Mouse (Mus musculus) retina, adult 2 months (tissue): ENCODE data around the gene Gldc.
"Not testable (repeated sequence)": the region's sequence is repeated elsewhere in the genome, so short reads cannot be mapped to it uniquely, and the experiment has no call there.

Experiments used
- DNase-seq: peaks from one replicate; pipeline ENCODE4 v3.0.0-alpha.2; 2012; ENCODE audit warnings: low read depth, low spot score

Gene Gldc

GRCm38 (mm10) chr19:30174919-30175571, at the start of gene Gldc:
Gldc (minus strand) TSS chr19:30175429.
- DNase-seq, result no peak

GRCm38 (mm10) chr19:30222593-30222992, 47.4 kb upstream of the Gldc start:
- not testable (repeated sequence) for DNase-seq

GRCm38 (mm10) chr19:30217335-30217734, 42.1 kb upstream of the Gldc start:
- DNase-seq, result peak; percentile 11

GRCm38 (mm10) chr19:30216186-30216585, 41.0 kb upstream of the Gldc start:
- DNase-seq, result no peak

- DNase-seq, result not testable (repeated sequence)
Observed at GRCm38 (mm10) chr19:30215736-30216135, 40.5 kb upstream of the Gldc start.

- DNase-seq, result no peak
Observed at GRCm38 (mm10) chr19:30214026-30214425, 38.8 kb upstream of the Gldc start.

- DNase-seq, result not testable (repeated sequence)
Observed at GRCm38 (mm10) chr19:30209006-30209405, 33.8 kb upstream of the Gldc start.

- no peak for DNase-seq
Observed at GRCm38 (mm10) chr19:30206981-30207380, 31.8 kb upstream of the Gldc start.

GRCm38 (mm10) chr19:30205874-30206273, 30.6 kb upstream of the Gldc start:
- DNase-seq, result no peak

GRCm38 (mm10) chr19:30205159-30205816, 30.1 kb upstream of the Gldc start:
- peak; percentile 23 for DNase-seq

GRCm38 (mm10) chr19:30202177-30202576, 26.9 kb upstream of the Gldc start:
- DNase-seq, result no peak

- no peak for DNase-seq
Observed at GRCm38 (mm10) chr19:30194999-30195398, 19.8 kb upstream of the Gldc start.

- DNase-seq, result no peak
Observed at GRCm38 (mm10) chr19:30187232-30187631, 12.0 kb upstream of the Gldc start.

GRCm38 (mm10) chr19:30185536-30185935, 10.3 kb upstream of the Gldc start:
- DNase-seq, result no peak

GRCm38 (mm10) chr19:30179979-30180378, 4.8 kb upstream of the Gldc start:
- DNase-seq, result no peak

- no peak for DNase-seq
Observed at GRCm38 (mm10) chr19:30174074-30174670, 1.1 kb downstream of the Gldc start.

GRCm38 (mm10) chr19:30171346-30172055, 3.7 kb downstream of the Gldc start:
- no peak for DNase-seq

- no peak for DNase-seq
Observed at GRCm38 (mm10) chr19:30170319-30170718, 4.9 kb downstream of the Gldc start.

GRCm38 (mm10) chr19:30166801-30167505, 8.3 kb downstream of the Gldc start:
- no peak for DNase-seq

GRCm38 (mm10) chr19:30164228-30164627, 11.0 kb downstream of the Gldc start:
- no peak for DNase-seq

- no peak for DNase-seq
Observed at GRCm38 (mm10) chr19:30162808-30163207, 12.4 kb downstream of the Gldc start.

GRCm38 (mm10) chr19:30160021-30160420, 15.2 kb downstream of the Gldc start:
- peak; percentile 11 for DNase-seq
